Mouse (Mus musculus): Measurements from ENCODE around the gene Tsc22d4.

GRCm38 (mm10) chr5:137775587-137776290 lies 30.2 kb downstream of the Tsc22d4 start:
- TF ChIP-seq CTCF (IDR thresholded peaks at IDR 0.05; ENCODE audit: low read depth) (no peak), EP300 (IDR thresholded peaks at IDR 0.05; ENCODE audit: low read depth) (no peak)
